Mouse (Mus musculus): ENCODE measurements around the gene Ciz1. TPM values are rescaled to one million over a fixed set of nuclear protein-coding genes. Genes with fewer than 3 reads are reported as not detected.

Gene Ciz1
- polyA plus RNA-seq, 1 experiment from 2014 or later: 53.7 TPM

DNA sequence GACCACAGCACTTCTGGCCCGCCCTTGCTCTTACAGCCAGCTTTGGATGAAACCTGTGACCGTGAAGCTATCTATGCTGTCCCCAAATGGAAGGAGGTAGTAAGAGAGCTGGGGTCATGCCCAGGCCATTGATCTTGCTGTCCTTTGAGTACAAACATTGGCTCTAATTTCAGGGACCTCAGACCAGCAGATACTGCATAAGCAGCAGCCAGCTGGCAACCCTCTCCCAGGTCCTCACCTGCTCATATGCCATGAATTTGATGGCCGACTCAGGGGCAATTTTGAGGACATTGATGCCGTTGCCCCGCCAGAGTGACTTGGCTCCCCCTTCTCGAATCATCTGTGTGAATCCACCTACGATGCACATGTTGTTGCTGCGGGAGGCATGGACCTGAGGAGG is 65.4 kb downstream of the Ciz1 start:
- Histone ChIP-seq H3K27me3 (no peaks in the 10 kb centered on the region), H3K27ac (no peak overlapping the region), H3K36me3 (peaks cover 81% of the 10 kb centered on the region), H3K9ac (no peak overlapping the region), H3K9me3 (no peaks in the 10 kb centered on the region), H3K4me1 (replicated peaks) (peaks cover 8% of the 10 kb centered on the region; the same call in 1 of the 2 replicates), H3K4me3 (no peak overlapping the region), H3K4me2 (no peak overlapping the region)
- WGBS: 92% methylated on average over 8 of the region's 8 CpGs
- ATAC-seq (ENCODE audit: low FRiP score): no peak

DNA sequence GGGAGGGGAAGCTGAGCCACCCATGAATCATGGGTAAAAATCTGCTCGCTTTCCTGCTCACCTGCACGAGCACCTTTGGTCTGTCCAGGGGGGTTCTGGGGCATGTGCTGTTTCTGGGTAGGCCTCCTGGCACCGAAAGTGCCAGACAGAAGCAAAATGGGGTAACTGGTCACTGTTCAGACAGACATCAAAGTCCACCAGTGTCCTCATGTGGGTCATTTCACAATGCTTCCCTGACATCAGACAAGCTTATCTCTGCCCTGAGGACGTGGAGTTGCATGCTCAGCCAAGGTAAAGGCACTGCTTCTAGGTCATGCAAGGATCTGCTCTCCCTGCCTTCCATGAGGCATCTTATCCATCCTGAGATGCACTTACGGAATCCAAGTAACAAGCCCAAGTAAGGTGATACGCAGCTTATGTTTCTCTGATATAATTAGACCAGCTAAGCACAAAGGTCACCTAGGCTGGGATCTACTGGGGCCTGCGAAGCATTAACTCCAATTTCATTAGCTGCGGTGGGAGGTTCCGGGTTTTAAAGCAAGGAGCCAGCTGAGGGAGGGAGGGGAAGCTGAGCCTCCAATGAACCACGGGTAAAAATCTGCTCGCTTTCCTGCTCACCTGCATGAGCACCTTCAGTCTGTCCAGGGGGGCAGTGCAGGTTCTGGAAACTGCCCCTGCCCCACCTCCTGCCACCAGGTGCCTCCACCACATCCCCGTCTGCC is 66.5 kb downstream of the Ciz1 start:
- no peak overlapping the region for H3K4me3 ChIP-seq
- no peak for ATAC-seq (ENCODE audit: low FRiP score)
- peaks cover 19% of the 10 kb centered on the region for H3K4me1 ChIP-seq (replicated peaks)
- H3K36me3 ChIP-seq: peaks cover 81% of the 10 kb centered on the region
- H3K9me3 ChIP-seq: no peaks in the 10 kb centered on the region
- no peak overlapping the region for H3K9ac ChIP-seq
- no peaks in the 10 kb centered on the region for H3K27me3 ChIP-seq
- H3K4me2 ChIP-seq: no peak overlapping the region
- 88% methylated on average over 12 of the region's 12 CpGs for WGBS
- H3K27ac ChIP-seq: no peak overlapping the region

GRCm38 (mm10) chr2:32419359-32419758 is 67.2 kb downstream of the Ciz1 start:
- H3K36me3 ChIP-seq: peaks cover 73% of the 10 kb centered on the region
- no peak overlapping the region for H3K4me2 ChIP-seq
- H3K27me3 ChIP-seq: no peaks in the 10 kb centered on the region
- ATAC-seq (ENCODE audit: low FRiP score): no peak
- H3K27ac ChIP-seq: no peak overlapping the region
- H3K9me3 ChIP-seq: no peaks in the 10 kb centered on the region
- H3K9ac ChIP-seq: no peak overlapping the region
- WGBS: 93% methylated on average over 3 of the region's 3 CpGs
- H3K4me3 ChIP-seq: no peak overlapping the region
- peaks cover 27% of the 10 kb centered on the region for H3K4me1 ChIP-seq (replicated peaks)

DNA sequence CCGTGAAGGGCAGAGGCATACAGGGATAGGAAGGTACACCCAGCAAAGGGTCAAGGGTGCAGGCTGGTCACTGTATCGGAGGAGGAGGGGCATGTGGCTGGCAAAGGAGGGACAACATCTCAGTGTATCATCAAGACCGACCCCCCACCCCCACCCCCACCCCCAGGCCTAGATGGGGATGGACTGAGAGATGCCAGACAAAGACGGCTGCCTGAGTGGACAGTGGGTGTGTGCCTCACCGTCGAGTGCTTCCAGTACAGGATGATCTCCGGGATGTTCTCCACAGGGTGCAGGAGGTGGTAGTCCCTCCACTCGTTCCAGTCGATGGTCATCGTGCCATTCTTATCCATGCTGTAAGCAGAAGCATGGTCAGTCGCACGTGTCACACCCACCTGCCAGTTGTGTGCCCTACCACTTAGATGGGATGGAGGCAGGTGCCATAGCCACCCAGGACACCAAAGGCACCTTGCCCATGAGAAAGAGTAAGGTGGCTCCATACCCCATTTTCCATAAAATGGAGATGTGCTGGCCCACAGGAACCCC is 68.0 kb downstream of the Ciz1 start:
- Histone ChIP-seq H3K9me3 (no peaks in the 10 kb centered on the region), H3K4me1 (replicated peaks) (peaks cover 34% of the 10 kb centered on the region), H3K4me3 (no peak overlapping the region), H3K9ac (no peak overlapping the region), H3K36me3 (peaks cover 65% of the 10 kb centered on the region), H3K27me3 (no peaks in the 10 kb centered on the region), H3K27ac (no peak overlapping the region), H3K4me2 (no peak overlapping the region)
- WGBS: 93% methylated on average over 12 of the region's 12 CpGs
- ATAC-seq (ENCODE audit: low FRiP score): no peak

DNA sequence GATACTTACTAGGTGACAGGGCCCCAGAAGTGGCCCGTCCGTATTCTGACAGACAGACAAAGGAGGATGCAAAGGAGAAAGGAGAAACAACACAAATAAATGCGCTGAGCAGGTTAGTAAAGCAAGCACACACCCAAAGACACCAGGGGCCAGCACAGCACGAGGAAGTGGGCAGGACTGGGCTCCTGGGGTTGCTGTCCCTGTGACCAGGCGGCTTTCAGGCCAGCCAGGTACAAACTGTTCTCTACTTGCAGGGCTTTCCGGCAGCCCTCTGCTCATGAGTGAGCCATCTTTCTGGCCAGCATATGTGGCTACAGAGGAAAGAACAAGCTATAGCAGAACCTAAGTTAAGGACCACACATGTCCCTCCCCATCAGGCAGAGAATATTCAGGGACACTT is 68.5 kb downstream of the Ciz1 start:
- WGBS: 86% methylated on average over 6 of the region's 6 CpGs
- Histone ChIP-seq H3K9ac (no peak overlapping the region), H3K4me2 (no peak overlapping the region), H3K36me3 (peaks cover 60% of the 10 kb centered on the region), H3K27me3 (no peaks in the 10 kb centered on the region), H3K4me3 (no peak overlapping the region), H3K27ac (no peak overlapping the region), H3K9me3 (no peaks in the 10 kb centered on the region), H3K4me1 (replicated peaks) (peaks cover 34% of the 10 kb centered on the region)
- no peak for ATAC-seq (ENCODE audit: low FRiP score)

DNA sequence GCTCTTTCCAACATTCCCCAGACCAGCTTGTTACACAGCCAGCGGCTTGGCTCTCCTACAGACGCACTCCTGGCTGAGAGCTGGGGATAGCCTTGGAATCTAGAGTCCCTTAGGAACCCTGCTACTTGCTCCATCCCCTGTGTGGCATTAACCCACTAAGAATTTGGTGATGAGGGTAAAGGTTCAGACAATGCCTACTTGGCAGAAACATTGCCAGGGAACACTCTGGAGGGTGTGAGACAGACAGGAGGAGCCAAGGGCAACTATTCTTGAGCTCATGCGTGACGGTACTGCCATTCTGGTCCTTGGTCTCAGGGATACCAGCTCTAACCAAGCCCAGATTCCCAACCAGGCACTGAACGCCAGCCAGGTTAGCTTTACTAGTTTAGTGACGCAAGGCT is 69.7 kb downstream of the Ciz1 start:
- Histone ChIP-seq H3K4me1 (replicated peaks) (peaks cover 34% of the 10 kb centered on the region), H3K27me3 (no peaks in the 10 kb centered on the region), H3K9ac (no peak overlapping the region), H3K9me3 (no peaks in the 10 kb centered on the region), H3K36me3 (peaks cover 48% of the 10 kb centered on the region), H3K4me2 (no peak overlapping the region), H3K4me3 (no peak overlapping the region), H3K27ac (no peak overlapping the region)
- WGBS: 97% methylated on average over 6 of the region's 6 CpGs
- ATAC-seq (ENCODE audit: low FRiP score): no peak

DNA sequence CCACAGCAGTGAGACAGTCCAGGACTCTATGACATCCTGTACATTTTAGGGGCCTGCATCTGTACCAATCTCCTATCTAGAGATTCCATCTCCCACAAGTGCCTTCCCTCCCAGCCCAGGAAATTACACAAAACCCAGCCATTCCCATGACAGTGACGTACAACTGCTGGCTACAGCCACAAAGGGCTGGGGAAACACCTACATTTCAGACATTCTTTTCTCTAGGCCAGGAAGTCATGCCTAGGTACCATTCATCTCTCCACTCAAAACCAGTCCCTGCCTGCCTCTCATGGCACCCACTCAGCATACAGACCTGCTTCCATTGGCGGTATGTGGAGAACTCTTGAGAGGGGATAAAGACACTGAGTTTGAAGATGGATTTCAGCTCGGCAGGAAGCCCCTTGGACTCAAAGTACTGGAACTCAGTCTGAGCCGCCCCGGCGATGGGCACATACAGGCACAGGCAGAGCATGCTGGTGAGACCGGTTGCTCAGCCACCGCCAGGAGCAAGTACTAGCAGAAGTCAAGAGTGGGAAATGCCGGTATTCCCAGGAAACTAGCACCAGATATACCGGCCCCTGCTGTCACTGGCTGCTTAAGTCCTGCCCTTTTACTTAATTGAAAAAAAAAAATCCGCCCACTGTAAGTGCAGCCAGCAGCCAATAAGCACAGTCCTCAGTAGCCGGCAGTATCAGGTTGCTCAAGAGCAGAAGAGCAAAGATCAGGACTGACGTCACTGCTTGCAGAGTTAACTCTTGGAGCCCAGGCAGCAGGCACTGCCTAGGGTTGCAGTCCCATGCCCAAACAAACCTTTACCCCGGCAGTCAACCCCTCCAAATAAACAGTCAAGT is 71.6 kb downstream of the Ciz1 start:
- H3K27ac ChIP-seq: peak overlapping the region; percentile 88
- H3K9me3 ChIP-seq: no peaks in the 10 kb centered on the region
- peak; percentile 84 for ATAC-seq (ENCODE audit: low FRiP score)
- peaks cover 49% of the 10 kb centered on the region for H3K4me1 ChIP-seq (replicated peaks)
- WGBS: 3% methylated on average over 14 of the region's 14 CpGs
- peak overlapping the region; percentile 72 for H3K9ac ChIP-seq
- peak overlapping the region; percentile 45 for H3K4me3 ChIP-seq
- H3K36me3 ChIP-seq: peaks cover 30% of the 10 kb centered on the region
- peak overlapping the region; percentile 63 for H3K4me2 ChIP-seq
- no peaks in the 10 kb centered on the region for H3K27me3 ChIP-seq

DNA sequence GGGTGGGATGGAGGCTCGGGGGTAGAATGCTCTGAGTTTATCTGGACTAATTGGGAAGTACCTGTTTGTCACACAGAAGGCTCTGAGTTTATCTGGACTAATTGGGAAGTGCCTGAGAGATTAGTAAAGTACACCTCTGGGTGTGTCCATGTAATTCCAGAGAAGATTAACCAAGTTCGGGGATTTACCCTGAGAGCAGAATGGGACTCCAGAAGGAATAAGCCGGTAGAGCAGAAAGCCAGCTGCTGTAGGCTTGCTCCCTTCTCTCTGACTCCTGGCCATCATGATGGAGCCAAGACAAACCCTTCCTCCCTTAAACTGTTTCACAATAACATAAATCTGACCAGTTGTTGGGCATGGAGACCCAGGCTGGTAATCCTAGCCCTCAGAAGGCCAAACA is 72.7 kb downstream of the Ciz1 start:
- H3K27ac ChIP-seq: peak overlapping the region; percentile 79
- no peaks in the 10 kb centered on the region for H3K27me3 ChIP-seq
- H3K4me2 ChIP-seq: peak overlapping the region; percentile 63; the same call in 1 of the 2 replicates
- peaks cover 60% of the 10 kb centered on the region for H3K4me1 ChIP-seq (replicated peaks)
- no peaks in the 10 kb centered on the region for H3K9me3 ChIP-seq
- H3K4me3 ChIP-seq: no peak overlapping the region
- no peak for ATAC-seq (ENCODE audit: low FRiP score)
- no peak overlapping the region for H3K9ac ChIP-seq
- WGBS: 69% methylated on average over 3 of the region's 3 CpGs
- peaks cover 19% of the 10 kb centered on the region for H3K36me3 ChIP-seq

DNA sequence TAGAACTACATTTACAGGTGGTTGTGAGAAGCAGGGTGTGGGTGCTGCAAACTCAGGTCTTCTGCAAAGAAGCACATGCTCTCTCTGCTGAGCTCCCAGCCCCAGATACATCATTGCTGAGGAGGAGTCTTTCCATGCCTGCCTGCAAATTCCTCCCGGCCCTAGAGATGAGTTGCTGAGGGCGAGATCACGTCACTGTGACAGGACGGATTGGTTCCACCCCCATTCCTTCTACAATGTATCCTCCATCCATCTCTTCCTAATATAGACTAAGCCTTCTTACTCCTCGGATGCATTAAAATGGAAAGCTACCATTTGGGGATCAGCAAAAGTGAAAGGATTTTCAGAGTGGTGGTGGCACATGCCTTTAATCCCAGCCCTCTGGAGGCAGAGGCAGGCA is 73.4 kb downstream of the Ciz1 start:
- Histone ChIP-seq H3K27me3 (no peaks in the 10 kb centered on the region), H3K9me3 (no peaks in the 10 kb centered on the region), H3K27ac (no peak overlapping the region), H3K36me3 (peaks cover 11% of the 10 kb centered on the region), H3K4me3 (no peak overlapping the region), H3K4me2 (no peak overlapping the region), H3K9ac (no peak overlapping the region), H3K4me1 (replicated peaks) (peaks cover 67% of the 10 kb centered on the region)
- 76% methylated on average over 5 of the region's 5 CpGs for WGBS
- ATAC-seq (ENCODE audit: low FRiP score): no peak

GRCm38 (mm10) chr2:32426141-32426540 is 74.0 kb downstream of the Ciz1 start:
- H3K4me1 ChIP-seq (replicated peaks): peaks cover 69% of the 10 kb centered on the region
- 97% methylated on average over 1 of the region's 1 CpGs for WGBS
- H3K36me3 ChIP-seq: peaks cover 5% of the 10 kb centered on the region
- no peak for ATAC-seq (ENCODE audit: low FRiP score)
- H3K9ac ChIP-seq: no peak overlapping the region
- no peak overlapping the region for H3K27ac ChIP-seq
- no peaks in the 10 kb centered on the region for H3K27me3 ChIP-seq
- no peaks in the 10 kb centered on the region for H3K9me3 ChIP-seq
- no peak overlapping the region for H3K4me2 ChIP-seq
- no peak overlapping the region for H3K4me3 ChIP-seq

DNA sequence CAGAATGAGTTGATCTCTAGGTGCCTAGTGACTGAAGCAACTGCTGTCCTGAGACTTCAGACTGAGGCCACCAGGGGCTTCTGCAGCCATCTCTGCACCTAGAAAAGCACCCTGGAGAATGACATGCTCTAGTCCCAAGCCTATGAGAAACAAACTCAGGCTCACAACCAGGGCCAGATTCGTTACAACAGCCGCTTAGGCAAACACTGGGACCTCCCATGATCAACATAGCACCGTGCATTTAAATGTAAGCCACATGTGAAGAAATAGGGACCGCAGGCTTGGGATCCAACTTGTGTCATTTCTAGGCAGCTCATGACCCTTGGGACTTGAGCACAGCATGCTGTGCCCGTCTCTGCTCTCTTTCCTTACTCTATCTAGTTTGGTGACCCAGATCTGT is 75.6 kb downstream of the Ciz1 start:
- no peaks in the 10 kb centered on the region for H3K27me3 ChIP-seq
- 82% methylated on average over 5 of the region's 5 CpGs for WGBS
- H3K9ac ChIP-seq: no peak overlapping the region

DNA sequence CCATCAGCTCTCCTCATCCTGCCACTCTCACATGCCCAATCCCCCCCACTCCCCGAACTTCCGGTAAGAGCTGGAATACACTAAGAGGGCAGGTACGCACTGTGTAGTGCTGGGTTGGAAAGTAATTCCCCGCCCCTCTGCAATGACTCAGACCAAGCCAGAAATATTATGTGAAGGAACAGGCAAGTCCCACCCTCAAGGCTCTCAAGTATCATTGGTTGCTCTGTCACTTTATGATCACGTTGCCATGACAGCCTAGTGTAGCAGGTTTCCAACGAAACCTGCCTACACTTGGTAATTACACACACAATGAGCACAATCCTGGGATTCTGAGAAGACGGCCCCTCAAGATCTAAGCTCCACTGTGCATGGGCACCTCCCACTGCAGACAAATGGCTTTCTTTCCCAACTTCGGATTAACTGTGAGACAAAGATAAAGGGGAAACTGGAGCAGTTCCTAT is 76.2 kb downstream of the Ciz1 start:
- peaks cover 60% of the 10 kb centered on the region for H3K4me1 ChIP-seq (replicated peaks)
- peak; percentile 43 for ATAC-seq (ENCODE audit: low FRiP score)
- H3K4me3 ChIP-seq: peak overlapping the region; percentile 57
- WGBS: 54% methylated on average over 8 of the region's 8 CpGs
- H3K9me3 ChIP-seq: no peaks in the 10 kb centered on the region
- no peaks in the 10 kb centered on the region for H3K36me3 ChIP-seq
- H3K4me2 ChIP-seq: peak overlapping the region; percentile 90
- peak overlapping the region; percentile 79 for H3K27ac ChIP-seq
- no peaks in the 10 kb centered on the region for H3K27me3 ChIP-seq
- peak overlapping the region; percentile 86 for H3K9ac ChIP-seq

More for the DNA sequence above, 75.6 kb downstream of the Ciz1 start:
- no peak for ATAC-seq (ENCODE audit: low FRiP score)
- no peaks in the 10 kb centered on the region for H3K36me3 ChIP-seq
- H3K4me1 ChIP-seq (replicated peaks): peaks cover 66% of the 10 kb centered on the region
- peak overlapping the region; percentile 79 for H3K27ac ChIP-seq
- H3K9me3 ChIP-seq: no peaks in the 10 kb centered on the region
- peak overlapping the region; percentile 90 for H3K4me2 ChIP-seq
- peak overlapping the region; percentile 57 for H3K4me3 ChIP-seq
